Mouse (Mus musculus) myocyte (in vitro differentiated cells): ENCODE data around the gene Zfp592. TPM values are rescaled to one million over a fixed set of nuclear protein-coding genes. Genes with fewer than 3 reads are reported as not detected.

Experiments used
- H3K27me3 ChIP-seq: one replicate; pipeline ENCODE4 v1.6.1; 2011; ENCODE audit not compliant: control insufficient read depth, insufficient read depth, insufficient read length
- H3K36me3 ChIP-seq: one replicate; pipeline ENCODE4 v1.6.1; 2011; ENCODE audit not compliant: control insufficient read depth, insufficient read depth
- H3K4me2 ChIP-seq: one replicate; pipeline ENCODE4 v1.6.1; 2011; ENCODE audit warnings: low read depth, control low read depth
- H3K4me3 ChIP-seq: one replicate; pipeline ENCODE4 v1.5.1; 2011; ENCODE audit warnings: mild to moderate bottlenecking, control low read depth, moderate library complexity
- H3K79me2 ChIP-seq: one replicate; pipeline ENCODE4 v1.6.1; 2011; ENCODE audit not compliant: control insufficient read depth, insufficient read depth
- H3ac ChIP-seq: one replicate; pipeline ENCODE4 v1.6.1; 2011; ENCODE audit not compliant: control insufficient read depth, insufficient read length
- CEBPB ChIP-seq: IDR thresholded peaks from 2 replicates; pipeline ENCODE4 v1.6.1; 2011; ENCODE audit warnings: mild to moderate bottlenecking, moderate library complexity; ENCODE audit not compliant: poor library complexity, insufficient read depth, severe bottlenecking
- E2F4 ChIP-seq: IDR thresholded peaks from one replicate; pipeline ENCODE4 v1.6.1; 2011; ENCODE audit warnings: mild to moderate bottlenecking, control low read depth, moderate library complexity; ENCODE audit not compliant: insufficient read depth
- MAX ChIP-seq: IDR thresholded peaks from one replicate; pipeline ENCODE4 v1.6.1; 2011; ENCODE audit warnings: low read depth, mild to moderate bottlenecking, control low read depth
- MYOD1 ChIP-seq, 3 experiments: IDR thresholded peaks; one replicate each; pipeline ENCODE4 v1.6.1; 2011; ENCODE audit warnings: control low read depth in 2 of 3, low read depth in 2 of 3, mild to moderate bottlenecking in 2 of 3, moderate library complexity in 1 of 3; ENCODE audit not compliant: insufficient read length in 2 of 3, control insufficient read depth in 1 of 3
- MYOG ChIP-seq, 3 experiments: IDR thresholded peaks; one replicate each; pipeline ENCODE4 v1.6.1; 2011; ENCODE audit warnings: control low read depth in 2 of 3, low read depth in 2 of 3, mild to moderate bottlenecking in 2 of 3; ENCODE audit not compliant: insufficient read length in 2 of 3, control insufficient read depth in 1 of 3, insufficient read depth in 1 of 3
- POLR2A ChIP-seq: IDR thresholded peaks from one replicate; pipeline ENCODE4 v1.6.1; 2011; ENCODE audit warnings: low read depth, mild to moderate bottlenecking, control low read depth, moderate library complexity; ENCODE audit not compliant: insufficient read length
- POLR2AphosphoS2 ChIP-seq: IDR thresholded peaks from one replicate; pipeline ENCODE4 v1.6.1; 2011; ENCODE audit warnings: low read depth, control low read depth; ENCODE audit not compliant: insufficient read length
- REST ChIP-seq: IDR thresholded peaks from one replicate; pipeline ENCODE4 v1.6.1; 2011; ENCODE audit warnings: mild to moderate bottlenecking, control low read depth, moderate library complexity; ENCODE audit not compliant: insufficient read depth, insufficient read length
- SRF ChIP-seq: IDR thresholded peaks from one replicate; pipeline ENCODE4 v1.6.1; 2011; ENCODE audit warnings: low read depth; ENCODE audit not compliant: control insufficient read depth, insufficient read length
- TCF12 ChIP-seq: IDR thresholded peaks from one replicate; pipeline ENCODE4 v1.6.1; 2011; ENCODE audit warnings: mild to moderate bottlenecking, control low read depth; ENCODE audit not compliant: poor library complexity, insufficient read depth, severe bottlenecking
- TCF3 ChIP-seq: IDR thresholded peaks from one replicate; pipeline ENCODE4 v1.6.1; 2011; ENCODE audit warnings: low read depth, control low read depth; ENCODE audit not compliant: insufficient read length
- USF1 ChIP-seq: IDR thresholded peaks from one replicate; pipeline ENCODE4 v1.6.1; 2011; ENCODE audit warnings: low read depth, mild to moderate bottlenecking, control low read depth, moderate library complexity
- polyA plus RNA-seq: library from polyadenylated mRNA; unstranded; fragments of >200 nt; fragmentation: generic; extraction: Trizol; gene quantifications from one replicate; pipeline ENCODE4 v1.2.1, GENCODE M21; 2012; ENCODE audit warnings: missing spikeins

Gene Zfp592
- polyA plus RNA-seq, 1 experiment = 11.9 TPM

DNA sequence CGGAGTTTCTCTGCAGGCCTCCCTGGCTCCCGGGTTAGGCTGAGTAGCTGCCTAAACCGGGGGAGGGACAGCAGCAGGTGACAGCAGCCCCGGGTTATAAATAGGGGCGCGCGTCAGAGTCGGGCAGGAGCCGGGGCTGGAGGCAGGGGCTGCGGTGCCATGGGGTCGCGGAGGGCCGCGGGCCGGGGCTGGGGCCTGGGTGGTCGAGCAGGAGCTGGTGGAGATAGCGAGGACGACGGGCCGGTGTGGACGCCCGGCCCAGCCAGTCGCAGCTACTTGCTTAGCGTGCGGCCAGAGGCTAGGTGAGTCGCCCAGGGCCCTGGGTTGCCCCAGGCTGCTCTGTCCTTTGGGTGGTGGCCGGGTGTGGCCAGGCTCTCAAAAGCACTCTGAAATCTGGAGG, 64.0 kb downstream of the Zfp592 start, which contains the start of gene Alpk3:
Gene Alpk3 (plus strand): TSS at position 130 of the 400 bp plus-strand sequence.
- TF ChIP-seq TCF12 = no peak
- TF ChIP-seq POLR2A = peak; percentile 51
- peak in 1 of 3 experiments; percentile 41 for TF ChIP-seq MYOG (IDR thresholded peaks at IDR 0.05; ENCODE audit: control insufficient read depth in 1 of 3, insufficient read depth in 1 of 3, insufficient read length in 2 of 3, low read depth in 2 of 3)
- peak; percentile 59 to 94 (median 76) for TF ChIP-seq MYOD1 (IDR thresholded peaks at IDR 0.05; ENCODE audit: control insufficient read depth in 1 of 3, insufficient read length in 2 of 3, low read depth in 2 of 3)
- no peak within 1 kb of the TSS for H3ac ChIP-seq
- H3K79me2 ChIP-seq = no peaks in the 10 kb centered on the region
- no peaks in the 10 kb centered on the region for H3K36me3 ChIP-seq
- peak within 1 kb of the TSS; percentile 48 for H3K4me2 ChIP-seq
- H3K4me3 ChIP-seq = peak within 1 kb of the TSS; percentile 14
- H3K27me3 ChIP-seq = no peaks in the 10 kb centered on the region

DNA sequence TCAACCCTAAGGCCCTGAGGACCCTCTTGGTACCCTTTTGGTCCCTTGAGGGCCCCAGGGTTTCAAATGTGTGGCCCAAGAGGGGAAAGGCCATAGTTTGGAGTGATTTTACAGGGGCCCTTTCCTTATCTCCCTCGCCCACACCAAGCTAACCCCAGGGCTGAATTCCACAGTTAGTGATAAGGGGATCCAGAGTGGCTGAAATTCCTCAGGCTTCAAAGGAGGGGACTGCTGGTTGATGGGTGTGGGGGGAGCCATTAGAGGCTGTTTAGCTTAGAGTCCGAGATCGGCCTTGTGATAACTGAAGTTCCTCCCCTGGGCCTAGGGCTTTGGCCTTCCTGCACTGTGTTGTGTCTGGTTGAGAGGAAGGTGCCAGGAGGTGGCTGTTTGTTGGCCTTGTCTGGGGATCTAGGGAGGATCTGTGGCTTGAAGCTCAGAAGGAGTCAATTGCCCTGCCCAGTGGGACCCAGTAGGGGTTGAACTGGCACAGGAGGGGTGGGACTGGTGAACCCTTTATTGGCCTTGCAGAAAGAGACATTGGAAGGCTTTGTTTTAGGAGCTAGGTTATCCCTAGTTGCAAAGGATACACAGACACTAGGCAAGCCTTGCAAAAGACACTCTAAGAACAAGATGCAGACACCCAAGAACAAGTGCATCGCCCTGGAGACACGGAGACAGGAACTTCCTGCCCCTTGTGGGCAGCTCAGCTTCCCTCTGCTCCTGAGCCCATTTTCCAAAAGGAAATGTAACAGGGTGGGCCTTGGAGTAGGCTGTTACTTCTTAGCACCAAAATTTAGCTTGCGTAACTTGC, 64.6 kb downstream of the Zfp592 start:
- H3K27me3 ChIP-seq = no peaks in the 10 kb centered on the region
- H3K79me2 ChIP-seq = no peaks in the 10 kb centered on the region
- H3K36me3 ChIP-seq = no peaks in the 10 kb centered on the region
- TF ChIP-seq E2F4 = no peak
- TF ChIP-seq TCF12 = no peak
- no peak for TF ChIP-seq CEBPB
- no peak for TF ChIP-seq SRF
- no peak for TF ChIP-seq POLR2AphosphoS2
- no peak for TF ChIP-seq MYOD1 (IDR thresholded peaks at IDR 0.05; ENCODE audit: control insufficient read depth in 1 of 3, insufficient read length in 2 of 3, low read depth in 2 of 3)
- TF ChIP-seq MAX = no peak
- TF ChIP-seq MYOG (IDR thresholded peaks at IDR 0.05; ENCODE audit: control insufficient read depth in 1 of 3, insufficient read depth in 1 of 3, insufficient read length in 2 of 3, low read depth in 2 of 3) = no peak
- no peak for TF ChIP-seq TCF3
- TF ChIP-seq REST = no peak
- TF ChIP-seq USF1 = no peak
- TF ChIP-seq POLR2A = no peak
- H3K4me3 ChIP-seq = peak overlapping the region; percentile 14
- H3ac ChIP-seq = no peak overlapping the region
- H3K4me2 ChIP-seq = peak overlapping the region; percentile 48

DNA sequence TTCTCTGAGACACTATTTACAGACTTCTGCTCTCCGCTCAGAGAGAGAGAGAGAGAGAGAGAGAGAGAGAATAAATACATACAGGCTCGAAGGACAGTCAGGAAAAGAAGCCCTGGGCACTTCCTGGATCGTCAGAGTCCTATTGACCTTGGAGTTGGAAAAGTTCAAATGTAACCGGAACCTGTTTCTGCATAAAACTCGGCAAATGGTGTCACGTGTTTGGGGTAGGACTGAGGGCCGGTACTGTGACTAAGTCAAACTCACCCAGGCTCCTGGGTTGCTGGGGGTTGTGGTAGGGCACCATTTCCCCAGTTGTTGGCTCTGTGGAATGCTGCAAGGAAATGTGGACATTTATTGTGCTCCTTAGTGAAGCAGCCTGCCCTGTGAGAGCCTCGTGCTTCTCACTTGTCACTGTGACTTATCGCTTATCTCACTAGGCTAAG, 65.3 kb downstream of the Zfp592 start:
- Histone ChIP-seq H3K4me2 (peak overlapping the region; percentile 50), H3ac (no peak overlapping the region), H3K36me3 (no peaks in the 10 kb centered on the region), H3K4me3 (peak overlapping the region; percentile 14), H3K79me2 (no peaks in the 10 kb centered on the region), H3K27me3 (no peaks in the 10 kb centered on the region)
- TF ChIP-seq USF1 (peak; percentile 17), REST (no peak), MYOG (IDR thresholded peaks at IDR 0.05; ENCODE audit: control insufficient read depth in 1 of 3, insufficient read depth in 1 of 3, insufficient read length in 2 of 3, low read depth in 2 of 3) (peak in 1 of 3 experiments; percentile 9)

DNA sequence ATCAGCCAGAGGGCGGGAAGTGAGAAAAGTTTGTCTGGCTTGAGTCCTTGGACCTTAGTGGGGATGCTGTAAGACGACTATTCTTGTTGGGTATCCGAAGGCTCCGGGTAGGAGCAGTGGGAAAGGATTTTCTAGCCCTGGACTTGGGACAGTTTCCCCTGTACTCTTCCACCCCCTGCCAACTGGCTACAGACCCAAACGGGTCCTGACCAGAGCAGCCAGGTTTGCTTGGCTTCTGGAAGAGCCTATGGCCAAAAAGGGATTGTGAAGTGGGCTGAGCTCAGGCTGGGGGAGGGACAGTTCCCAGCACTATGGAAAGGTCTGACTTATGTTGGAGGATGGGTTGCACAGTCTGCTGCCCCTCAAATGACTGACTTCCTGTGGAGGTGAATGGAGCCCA, 65.9 kb downstream of the Zfp592 start:
- TF ChIP-seq CEBPB (no peak), TCF12 (no peak), MAX (no peak)
- peak overlapping the region; percentile 14 for H3K4me3 ChIP-seq
- H3K36me3 ChIP-seq = no peaks in the 10 kb centered on the region
- H3K4me2 ChIP-seq = peak overlapping the region; percentile 50
- H3ac ChIP-seq = no peak overlapping the region
- H3K79me2 ChIP-seq = no peaks in the 10 kb centered on the region
- no peaks in the 10 kb centered on the region for H3K27me3 ChIP-seq

DNA sequence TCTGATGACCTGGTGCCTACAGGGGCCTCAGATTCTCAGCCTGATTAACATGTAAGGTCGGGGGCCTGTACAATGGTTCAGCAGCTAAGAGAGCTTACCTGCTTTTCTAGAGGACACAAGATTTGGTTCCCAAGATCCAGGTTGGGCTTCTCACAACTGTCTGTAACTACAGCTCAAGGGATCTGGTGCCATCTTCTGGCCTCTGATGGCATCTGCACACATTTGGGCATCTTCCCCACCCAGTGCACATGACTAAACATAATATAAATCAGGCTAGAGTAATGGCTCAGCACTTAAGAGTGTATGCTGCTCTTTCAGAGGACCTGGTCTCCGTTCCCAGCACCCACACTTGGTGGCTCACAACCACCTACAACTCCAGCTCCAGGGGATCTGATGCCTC, 67.4 kb downstream of the Zfp592 start:
- no peak overlapping the region for H3ac ChIP-seq
- no peaks in the 10 kb centered on the region for H3K79me2 ChIP-seq
- TF ChIP-seq E2F4 = no peak
- TF ChIP-seq MYOD1 (IDR thresholded peaks at IDR 0.05; ENCODE audit: control insufficient read depth in 1 of 3, insufficient read length in 2 of 3, low read depth in 2 of 3) = no peak
- TF ChIP-seq POLR2A = no peak
- no peak for TF ChIP-seq SRF
- TF ChIP-seq USF1 = peak; percentile 15
- no peaks in the 10 kb centered on the region for H3K27me3 ChIP-seq
- H3K4me2 ChIP-seq = no peak overlapping the region
- no peak overlapping the region for H3K4me3 ChIP-seq
- H3K36me3 ChIP-seq = no peaks in the 10 kb centered on the region

DNA sequence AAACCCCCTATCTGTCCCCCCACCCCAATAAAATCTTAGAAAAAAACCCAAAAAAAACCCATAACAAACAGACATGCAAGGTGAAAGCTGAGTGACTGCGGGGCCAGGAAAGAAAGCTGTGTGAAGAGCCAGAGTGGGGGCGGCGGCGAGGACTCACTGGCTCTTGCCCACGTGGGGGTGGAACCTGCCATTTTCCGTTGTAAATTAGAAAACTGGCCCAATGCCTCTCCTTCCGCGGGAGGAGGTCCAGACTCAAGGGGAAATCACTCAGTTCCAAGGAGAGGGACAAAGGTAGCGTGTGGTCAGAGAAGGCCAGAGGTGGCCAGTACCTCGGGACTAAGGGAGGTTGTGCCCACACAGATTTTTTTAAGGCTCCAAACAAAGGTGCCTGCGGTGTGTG, 68.5 kb downstream of the Zfp592 start:
- Histone ChIP-seq H3K4me3 (no peak overlapping the region), H3K4me2 (no peak overlapping the region), H3K36me3 (no peaks in the 10 kb centered on the region), H3K27me3 (no peaks in the 10 kb centered on the region), H3ac (no peak overlapping the region), H3K79me2 (no peaks in the 10 kb centered on the region)
- TF ChIP-seq TCF3 = no peak
- TF ChIP-seq SRF = no peak
- no peak for TF ChIP-seq POLR2A
- no peak for TF ChIP-seq MAX
- TF ChIP-seq POLR2AphosphoS2 = no peak
- TF ChIP-seq USF1 = no peak
- no peak for TF ChIP-seq MYOD1 (IDR thresholded peaks at IDR 0.05; ENCODE audit: control insufficient read depth in 1 of 3, insufficient read length in 2 of 3, low read depth in 2 of 3)
- no peak for TF ChIP-seq REST
- TF ChIP-seq E2F4 = no peak
- TF ChIP-seq CEBPB = no peak
- TF ChIP-seq TCF12 = no peak
